Mouse (Mus musculus): ENCODE measurements around the gene Gsk3a. TPM values are rescaled to one million over a fixed set of nuclear protein-coding genes. Genes with fewer than 3 reads are reported as not detected.

Gsk3a gene
- polyA plus RNA-seq, 1 experiment from 2014 or later, result 6.8 TPM

- TF ChIP-seq CTCF (IDR thresholded peaks at IDR 0.05) (no peak), EP300 (IDR thresholded peaks at IDR 0.05) (no peak)
These were observed 19.8 kb downstream of the Gsk3a start for GRCm38 (mm10) chr7:25217653-25218395.

GRCm38 (mm10) chr7:25214172-25214571 is 23.5 kb downstream of the Gsk3a start:
- H3K4me1 ChIP-seq (ENCODE audit: insufficient read depth, low read depth, low read length), result no peaks in the 10 kb centered on the region; the same call in 1 of the 2 replicates
- 93% methylated on average over 2 of the region's 2 CpGs for WGBS
- DNase-seq (ENCODE audit: low spot score), result no peak
- no peak overlapping the region for H3K9ac ChIP-seq (replicated peaks; ENCODE audit: low read depth)
- no peak overlapping the region for H3K4me3 ChIP-seq (ENCODE audit: low read depth, low read length)
- H3K27me3 ChIP-seq (replicated peaks; ENCODE audit: insufficient read depth, low read length), result no peaks in the 10 kb centered on the region
- H3K4me2 ChIP-seq (replicated peaks; ENCODE audit: low read depth, low read length), result no peak overlapping the region
- no peak overlapping the region for H3K27ac ChIP-seq (ENCODE audit: low read length)
- peaks cover 6% of the 10 kb centered on the region; the same call in 1 of the 2 replicates for H3K36me3 ChIP-seq (ENCODE audit: insufficient read depth, low read length)
- no peak for ATAC-seq
- TF ChIP-seq CTCF (IDR thresholded peaks at IDR 0.05) (no peak), EP300 (IDR thresholded peaks at IDR 0.05) (no peak)
- no peaks in the 10 kb centered on the region for H3K9me3 ChIP-seq (ENCODE audit: low read length)

More at GRCm38 (mm10) chr7:25217653-25218395, 19.8 kb downstream of the Gsk3a start:
- H3K36me3 ChIP-seq (ENCODE audit: insufficient read depth, low read length), result no peaks in the 10 kb centered on the region
- H3K27ac ChIP-seq (ENCODE audit: low read length), result 0 out of 2 replicates have a peak overlapping the region, but pooled peaks have one; percentile 86
- peaks cover 10% of the 10 kb centered on the region for H3K4me1 ChIP-seq (ENCODE audit: insufficient read depth, low read depth, low read length)
- peak overlapping the region; percentile 85 for H3K4me2 ChIP-seq (replicated peaks; ENCODE audit: low read depth, low read length)
- no peak for ATAC-seq
- peak overlapping the region; percentile 67 for H3K4me3 ChIP-seq (ENCODE audit: low read depth, low read length)
- no peak overlapping the region for H3K9ac ChIP-seq (replicated peaks; ENCODE audit: low read depth)
- DNase-seq (ENCODE audit: low spot score), result peak; percentile 63
- H3K9me3 ChIP-seq (ENCODE audit: low read length), result no peaks in the 10 kb centered on the region
- WGBS, result 42% methylated on average over 12 of the region's 12 CpGs
- no peaks in the 10 kb centered on the region for H3K27me3 ChIP-seq (replicated peaks; ENCODE audit: insufficient read depth, low read length)

GRCm38 (mm10) chr7:25213099-25213498 is 24.6 kb downstream of the Gsk3a start:
- Histone ChIP-seq H3K4me3 (ENCODE audit: low read depth, low read length) (no peak overlapping the region), H3K4me1 (ENCODE audit: insufficient read depth, low read depth, low read length) (no peaks in the 10 kb centered on the region), H3K27ac (ENCODE audit: low read length) (no peak overlapping the region), H3K36me3 (ENCODE audit: insufficient read depth, low read length) (peaks cover 6% of the 10 kb centered on the region; the same call in 1 of the 2 replicates), H3K4me2 (replicated peaks; ENCODE audit: low read depth, low read length) (no peak overlapping the region), H3K9ac (replicated peaks; ENCODE audit: low read depth) (no peak overlapping the region), H3K9me3 (ENCODE audit: low read length) (no peaks in the 10 kb centered on the region), H3K27me3 (replicated peaks; ENCODE audit: insufficient read depth, low read length) (no peaks in the 10 kb centered on the region)
- no peak for ATAC-seq
- WGBS, result 45% methylated on average over 3 of the region's 3 CpGs
- no peak for TF ChIP-seq EP300 (IDR thresholded peaks at IDR 0.05)
- no peak for TF ChIP-seq CTCF (IDR thresholded peaks at IDR 0.05)
- no peak for DNase-seq (ENCODE audit: low spot score)

- Histone ChIP-seq H3K27ac (ENCODE audit: low read length) (no peak overlapping the region), H3K36me3 (ENCODE audit: insufficient read depth, low read length) (peaks cover 6% of the 10 kb centered on the region; the same call in 1 of the 2 replicates), H3K4me2 (replicated peaks; ENCODE audit: low read depth, low read length) (no peak overlapping the region), H3K9ac (replicated peaks; ENCODE audit: low read depth) (no peak overlapping the region), H3K27me3 (replicated peaks; ENCODE audit: insufficient read depth, low read length) (no peaks in the 10 kb centered on the region), H3K4me3 (ENCODE audit: low read depth, low read length) (no peak overlapping the region), H3K4me1 (ENCODE audit: insufficient read depth, low read depth, low read length) (no peaks in the 10 kb centered on the region), H3K9me3 (ENCODE audit: low read length) (no peaks in the 10 kb centered on the region)
- no peak for ATAC-seq
- no peak for DNase-seq (ENCODE audit: low spot score)
- TF ChIP-seq CTCF (IDR thresholded peaks at IDR 0.05) (no peak), EP300 (IDR thresholded peaks at IDR 0.05) (no peak)
- WGBS, result 81% methylated on average over 4 of the region's 4 CpGs
These were observed 27.2 kb downstream of the Gsk3a start for GRCm38 (mm10) chr7:25210482-25210881.

GRCm38 (mm10) chr7:25209161-25209622 is 28.5 kb downstream of the Gsk3a start:
- H3K4me1 ChIP-seq (ENCODE audit: insufficient read depth, low read depth, low read length), result no peaks in the 10 kb centered on the region
- DNase-seq (ENCODE audit: low spot score), result peak; percentile 81
- H3K27me3 ChIP-seq (replicated peaks; ENCODE audit: insufficient read depth, low read length), result no peaks in the 10 kb centered on the region
- WGBS, result 42% methylated on average over 3 of the region's 3 CpGs
- H3K36me3 ChIP-seq (ENCODE audit: insufficient read depth, low read length), result peaks cover 6% of the 10 kb centered on the region; the same call in 1 of the 2 replicates
- H3K4me2 ChIP-seq (replicated peaks; ENCODE audit: low read depth, low read length), result no peak overlapping the region
- H3K9ac ChIP-seq (replicated peaks; ENCODE audit: low read depth), result no peak overlapping the region
- H3K9me3 ChIP-seq (ENCODE audit: low read length), result no peaks in the 10 kb centered on the region
- H3K4me3 ChIP-seq (ENCODE audit: low read depth, low read length), result no peak overlapping the region
- TF ChIP-seq CTCF (IDR thresholded peaks at IDR 0.05) (no peak), EP300 (IDR thresholded peaks at IDR 0.05) (no peak)
- peak; percentile 84 for ATAC-seq
- peak overlapping the region; percentile 57; the same call in 1 of the 2 replicates for H3K27ac ChIP-seq (ENCODE audit: low read length)

GRCm38 (mm10) chr7:25206094-25206830 is 31.4 kb downstream of the Gsk3a start:
- Histone ChIP-seq H3K4me2 (replicated peaks; ENCODE audit: low read depth, low read length) (no peak overlapping the region), H3K27ac (ENCODE audit: low read length) (no peak overlapping the region), H3K4me1 (ENCODE audit: insufficient read depth, low read depth, low read length) (no peaks in the 10 kb centered on the region), H3K9me3 (ENCODE audit: low read length) (no peaks in the 10 kb centered on the region), H3K4me3 (ENCODE audit: low read depth, low read length) (no peak overlapping the region), H3K9ac (replicated peaks; ENCODE audit: low read depth) (0 out of 2 replicates have a peak overlapping the region, but pooled peaks have one; percentile 3), H3K27me3 (replicated peaks; ENCODE audit: insufficient read depth, low read length) (no peaks in the 10 kb centered on the region), H3K36me3 (ENCODE audit: insufficient read depth, low read length) (peaks cover 4% of the 10 kb centered on the region; the same call in 1 of the 2 replicates)
- ATAC-seq, result no peak
- no peak for TF ChIP-seq EP300 (IDR thresholded peaks at IDR 0.05)
- no peak for TF ChIP-seq CTCF (IDR thresholded peaks at IDR 0.05)
- WGBS, result 67% methylated on average over 16 of the region's 16 CpGs
- no peak for DNase-seq (ENCODE audit: low spot score)
